Mouse (Mus musculus) liver, postnatal 0 days (tissue): ENCODE data around the gene Ripply2.

Source experiments
- CTCF ChIP-seq: sonication (generic); IDR thresholded peaks from 2 replicates; pipeline ENCODE4 v1.5.1; 2016; ENCODE audit warnings: antibody characterized with exemption, low read depth
- EP300 ChIP-seq: IDR thresholded peaks from 2 replicates; pipeline ENCODE4 v1.6.1; 2016; ENCODE audit warnings: antibody characterized with exemption, low read depth, mild to moderate bottlenecking

- TF ChIP-seq EP300, result no peak; the same call in 1 of the 2 replicates
- TF ChIP-seq CTCF, result no peak
These were observed 6.6 kb downstream of the Ripply2 start, which contains the start of gene Cyb5r4 for GRCm38 (mm10) chr9:87021778-87022523.
